Mouse (Mus musculus): ENCODE results near the gene Sac3d1. TPM values are rescaled to one million over a fixed set of nuclear protein-coding genes. Genes with fewer than 3 reads are reported as not detected.
A peak's percentile ranks its signal among the peaks of the same experiment; 100 is the strongest.

Gene Sac3d1
- polyA plus RNA-seq, 1 experiment from 2014 or later, result 50.5 TPM

GRCm38 (mm10) chr19:6102169-6102853 is 16.1 kb downstream of the Sac3d1 start:
- ATAC-seq, result no peak
- no peaks in the 10 kb centered on the region for H3K27me3 ChIP-seq (replicated peaks; ENCODE audit: control insufficient read depth, insufficient read depth, low read length)
- no peaks in the 10 kb centered on the region for H3K36me3 ChIP-seq (ENCODE audit: control insufficient read depth, insufficient read depth)
- 90% methylated on average over 6 of the region's 6 CpGs for WGBS
- H3K9ac ChIP-seq (replicated peaks; ENCODE audit: low read depth, low read length), result no peak overlapping the region
- H3K9me3 ChIP-seq (ENCODE audit: control insufficient read depth, low read length), result no peaks in the 10 kb centered on the region
- no peak overlapping the region for H3K27ac ChIP-seq (ENCODE audit: low read length)
- no peak overlapping the region for H3K4me3 ChIP-seq (replicated peaks; ENCODE audit: low read length)
- no peaks in the 10 kb centered on the region for H3K4me1 ChIP-seq (replicated peaks; ENCODE audit: control insufficient read depth, insufficient read depth, low read length)
- H3K4me2 ChIP-seq (ENCODE audit: low read length), result no peak overlapping the region

- Histone ChIP-seq H3K4me3 (replicated peaks; ENCODE audit: low read length) (no peak overlapping the region), H3K9ac (replicated peaks; ENCODE audit: low read depth, low read length) (no peak overlapping the region), H3K4me1 (replicated peaks; ENCODE audit: control insufficient read depth, insufficient read depth, low read length) (no peaks in the 10 kb centered on the region), H3K4me2 (ENCODE audit: low read length) (no peak overlapping the region), H3K27ac (ENCODE audit: low read length) (no peak overlapping the region), H3K36me3 (ENCODE audit: control insufficient read depth, insufficient read depth) (no peaks in the 10 kb centered on the region), H3K9me3 (ENCODE audit: control insufficient read depth, low read length) (no peaks in the 10 kb centered on the region), H3K27me3 (replicated peaks; ENCODE audit: control insufficient read depth, insufficient read depth, low read length) (no peaks in the 10 kb centered on the region)
- ATAC-seq, result no peak
- WGBS, result 80% methylated on average over 6 of the region's 6 CpGs
Measured at GRCm38 (mm10) chr19:6101186-6101585, 17.3 kb downstream of the Sac3d1 start.

GRCm38 (mm10) chr19:6097847-6098246 is 20.6 kb downstream of the Sac3d1 start:
- no peaks in the 10 kb centered on the region for H3K36me3 ChIP-seq (ENCODE audit: control insufficient read depth, insufficient read depth)
- WGBS, result 93% methylated on average over 3 of the region's 3 CpGs
- no peaks in the 10 kb centered on the region for H3K4me1 ChIP-seq (replicated peaks; ENCODE audit: control insufficient read depth, insufficient read depth, low read length)
- no peaks in the 10 kb centered on the region for H3K27me3 ChIP-seq (replicated peaks; ENCODE audit: control insufficient read depth, insufficient read depth, low read length)
- H3K4me2 ChIP-seq (ENCODE audit: low read length), result no peak overlapping the region
- ATAC-seq, result no peak
- H3K9ac ChIP-seq (replicated peaks; ENCODE audit: low read depth, low read length), result no peak overlapping the region
- H3K4me3 ChIP-seq (replicated peaks; ENCODE audit: low read length), result no peak overlapping the region
- no peak overlapping the region for H3K27ac ChIP-seq (ENCODE audit: low read length)
- H3K9me3 ChIP-seq (ENCODE audit: control insufficient read depth, low read length), result no peaks in the 10 kb centered on the region

- no peak for ATAC-seq
- H3K4me2 ChIP-seq (ENCODE audit: low read length), result no peak within 1 kb of the TSS
- H3K4me1 ChIP-seq (replicated peaks; ENCODE audit: control insufficient read depth, insufficient read depth, low read length), result no peaks in the 10 kb centered on the region
- no peak within 1 kb of the TSS for H3K9ac ChIP-seq (replicated peaks; ENCODE audit: low read depth, low read length)
- WGBS, result 95% methylated on average over 7 of the region's 7 CpGs
- no peaks in the 10 kb centered on the region for H3K27me3 ChIP-seq (replicated peaks; ENCODE audit: control insufficient read depth, insufficient read depth, low read length)
- no peak within 1 kb of the TSS for H3K4me3 ChIP-seq (replicated peaks; ENCODE audit: low read length)
- peaks cover 2% of the 10 kb centered on the region; the same call in 1 of the 2 replicates for H3K36me3 ChIP-seq (ENCODE audit: control insufficient read depth, insufficient read depth)
- no peaks in the 10 kb centered on the region for H3K9me3 ChIP-seq (ENCODE audit: control insufficient read depth, low read length)
- H3K27ac ChIP-seq (ENCODE audit: low read length), result no peak within 1 kb of the TSS
Measured at GRCm38 (mm10) chr19:6094119-6094518, 24.3 kb downstream of the Sac3d1 start, which contains the start of gene AC131692.1. TSS of gene AC131692.1 (plus strand) at chr19:6094419.

- H3K9me3 ChIP-seq (ENCODE audit: control insufficient read depth, low read length), result no peaks in the 10 kb centered on the region
- no peak overlapping the region for H3K4me2 ChIP-seq (ENCODE audit: low read length)
- 94% methylated on average over 13 of the region's 13 CpGs for WGBS
- H3K27ac ChIP-seq (ENCODE audit: low read length), result no peak overlapping the region
- H3K4me1 ChIP-seq (replicated peaks; ENCODE audit: control insufficient read depth, insufficient read depth, low read length), result peaks cover 15% of the 10 kb centered on the region
- peaks cover 2% of the 10 kb centered on the region; the same call in 1 of the 2 replicates for H3K36me3 ChIP-seq (ENCODE audit: control insufficient read depth, insufficient read depth)
- no peak overlapping the region for H3K9ac ChIP-seq (replicated peaks; ENCODE audit: low read depth, low read length)
- ATAC-seq, result no peak
- H3K27me3 ChIP-seq (replicated peaks; ENCODE audit: control insufficient read depth, insufficient read depth, low read length), result no peaks in the 10 kb centered on the region
- no peak overlapping the region for H3K4me3 ChIP-seq (replicated peaks; ENCODE audit: low read length)
Measured at GRCm38 (mm10) chr19:6088841-6089240, 29.6 kb downstream of the Sac3d1 start.

- no peak overlapping the region for H3K27ac ChIP-seq (ENCODE audit: low read length)
- ATAC-seq, result peak; percentile 64
- H3K27me3 ChIP-seq (replicated peaks; ENCODE audit: control insufficient read depth, insufficient read depth, low read length), result no peaks in the 10 kb centered on the region
- H3K4me2 ChIP-seq (ENCODE audit: low read length), result peak overlapping the region; percentile 91
- H3K36me3 ChIP-seq (ENCODE audit: control insufficient read depth, insufficient read depth), result peaks cover 11% of the 10 kb centered on the region
- under 1% methylated on average over 17 of the region's 17 CpGs for WGBS
- peaks cover 21% of the 10 kb centered on the region for H3K4me1 ChIP-seq (replicated peaks; ENCODE audit: control insufficient read depth, insufficient read depth, low read length)
- H3K9ac ChIP-seq (replicated peaks; ENCODE audit: low read depth, low read length), result peak overlapping the region; percentile 49
- H3K4me3 ChIP-seq (replicated peaks; ENCODE audit: low read length), result peak overlapping the region; percentile 77
- no peaks in the 10 kb centered on the region for H3K9me3 ChIP-seq (ENCODE audit: control insufficient read depth, low read length)
Measured at GRCm38 (mm10) chr19:6085417-6085879, 33.0 kb downstream of the Sac3d1 start.

- peak within 1 kb of the TSS; percentile 59 for H3K27ac ChIP-seq (ENCODE audit: low read length)
- H3K4me3 ChIP-seq (replicated peaks; ENCODE audit: low read length), result peak within 1 kb of the TSS; percentile 77
- peak; percentile 93 for ATAC-seq
- peak within 1 kb of the TSS; percentile 91 for H3K4me2 ChIP-seq (ENCODE audit: low read length)
- no peaks in the 10 kb centered on the region for H3K9me3 ChIP-seq (ENCODE audit: control insufficient read depth, low read length)
- under 1% methylated on average over 58 of the region's 58 CpGs for WGBS
- H3K36me3 ChIP-seq (ENCODE audit: control insufficient read depth, insufficient read depth), result peaks cover 13% of the 10 kb centered on the region
- H3K4me1 ChIP-seq (replicated peaks; ENCODE audit: control insufficient read depth, insufficient read depth, low read length), result peaks cover 21% of the 10 kb centered on the region
- H3K27me3 ChIP-seq (replicated peaks; ENCODE audit: control insufficient read depth, insufficient read depth, low read length), result no peaks in the 10 kb centered on the region
- H3K9ac ChIP-seq (replicated peaks; ENCODE audit: low read depth, low read length), result peak within 1 kb of the TSS; percentile 75
Measured at GRCm38 (mm10) chr19:6084478-6085248, 33.8 kb downstream of the Sac3d1 start, which contains the start of the genes Zfpl1 and Cdca5. TSS of gene Zfpl1 (minus strand) at chr19:6084956. TSS of gene Cdca5 (plus strand) at chr19:6084983.

GRCm38 (mm10) chr19:6082156-6082555 is 36.3 kb downstream of the Sac3d1 start, which contains the start of gene Gm28374:
TSS of gene Gm28374 (minus strand) at chr19:6082256.
- no peaks in the 10 kb centered on the region for H3K9me3 ChIP-seq (ENCODE audit: control insufficient read depth, low read length)
- no peak within 1 kb of the TSS for H3K4me3 ChIP-seq (replicated peaks; ENCODE audit: low read length)
- H3K36me3 ChIP-seq (ENCODE audit: control insufficient read depth, insufficient read depth), result peaks cover 13% of the 10 kb centered on the region
- H3K27me3 ChIP-seq (replicated peaks; ENCODE audit: control insufficient read depth, insufficient read depth, low read length), result no peaks in the 10 kb centered on the region
- H3K4me2 ChIP-seq (ENCODE audit: low read length), result no peak within 1 kb of the TSS
- H3K27ac ChIP-seq (ENCODE audit: low read length), result no peak within 1 kb of the TSS
- H3K9ac ChIP-seq (replicated peaks; ENCODE audit: low read depth, low read length), result no peak within 1 kb of the TSS
- 88% methylated on average over 9 of the region's 9 CpGs for WGBS
- peaks cover 26% of the 10 kb centered on the region for H3K4me1 ChIP-seq (replicated peaks; ENCODE audit: control insufficient read depth, insufficient read depth, low read length)
- no peak for ATAC-seq

- no peak within 1 kb of the TSS for H3K4me3 ChIP-seq (replicated peaks; ENCODE audit: low read length)
- H3K9ac ChIP-seq (replicated peaks; ENCODE audit: low read depth, low read length), result no peak within 1 kb of the TSS
- ATAC-seq, result no peak
- H3K27ac ChIP-seq (ENCODE audit: low read length), result no peak within 1 kb of the TSS
- H3K4me2 ChIP-seq (ENCODE audit: low read length), result no peak within 1 kb of the TSS
- peaks cover 29% of the 10 kb centered on the region for H3K4me1 ChIP-seq (replicated peaks; ENCODE audit: control insufficient read depth, insufficient read depth, low read length)
- no peaks in the 10 kb centered on the region for H3K27me3 ChIP-seq (replicated peaks; ENCODE audit: control insufficient read depth, insufficient read depth, low read length)
- peaks cover 13% of the 10 kb centered on the region for H3K36me3 ChIP-seq (ENCODE audit: control insufficient read depth, insufficient read depth)
- H3K9me3 ChIP-seq (ENCODE audit: control insufficient read depth, low read length), result no peaks in the 10 kb centered on the region
- 96% methylated on average over 12 of the region's 12 CpGs for WGBS
Measured at GRCm38 (mm10) chr19:6079983-6080480, 38.4 kb downstream of the Sac3d1 start, which contains the start of gene Tmem262. TSS of gene Tmem262 (plus strand) at chr19:6080033.

Measured in forebrain, embryonic 16.5 days (tissue).